Mouse (Mus musculus): Measurements from ENCODE around the gene Dnah12. TPM values are rescaled to one million over a fixed set of nuclear protein-coding genes. Genes with fewer than 3 reads are reported as not detected.

Dnah12 gene
- polyA plus RNA-seq, 1 experiment from 2014 or later, result not detected

DNA sequence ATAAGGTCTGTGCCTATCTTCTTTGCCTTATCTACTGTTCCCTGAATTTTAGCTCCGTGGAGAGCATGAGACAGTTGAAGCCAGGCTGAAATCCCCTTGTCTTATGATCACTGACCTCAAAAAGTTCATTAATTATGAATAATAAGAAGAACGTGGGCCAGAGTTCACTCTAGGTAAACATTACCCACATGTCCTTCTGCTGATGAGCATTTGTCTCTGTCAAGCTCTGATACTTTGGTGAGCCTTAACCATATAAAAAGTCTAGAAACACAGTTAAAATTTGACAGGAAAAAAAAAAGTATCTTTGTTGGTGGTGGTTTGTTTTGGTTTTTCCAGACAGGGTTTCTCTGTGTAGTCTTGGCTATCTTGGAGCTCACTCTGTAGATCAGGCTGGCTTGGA is 161.0 kb downstream of the Dnah12 start:
- Histone ChIP-seq H3K36me3 (no peaks in the 10 kb centered on the region), H3K27ac (no peak overlapping the region), H3K9me3 (replicated peaks) (no peaks in the 10 kb centered on the region), H3K4me1 (no peaks in the 10 kb centered on the region), H3K4me3 (no peak overlapping the region), H3K27me3 (ENCODE audit: low read depth, poor library complexity, severe bottlenecking) (no peaks in the 10 kb centered on the region)
- 79% methylated on average over 2 of the region's 2 CpGs for WGBS
- DNase-seq (ENCODE audit: low spot score), result no peak

DNA sequence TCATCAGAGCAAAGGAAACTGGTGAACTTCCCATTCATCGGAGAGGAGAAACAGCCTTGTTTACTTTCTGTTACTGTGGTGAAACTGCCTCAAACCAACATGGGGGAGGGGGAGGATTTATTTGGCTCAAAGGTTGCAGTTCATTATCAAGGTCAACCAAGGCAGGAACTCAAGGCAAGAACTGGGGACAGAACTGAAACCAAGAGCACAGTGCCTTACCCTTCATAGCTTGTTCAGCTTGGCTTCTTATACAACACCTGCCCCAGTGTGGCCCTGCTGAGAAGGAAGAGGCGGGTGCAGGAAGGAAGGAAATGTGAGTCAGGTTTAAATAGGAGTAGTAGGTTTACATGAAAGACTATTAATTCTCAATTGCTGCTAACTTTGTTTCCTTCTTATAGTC is 165.3 kb downstream of the Dnah12 start:
- Histone ChIP-seq H3K4me3 (no peak overlapping the region), H3K4me1 (no peaks in the 10 kb centered on the region), H3K27me3 (ENCODE audit: low read depth, poor library complexity, severe bottlenecking) (no peaks in the 10 kb centered on the region), H3K36me3 (no peaks in the 10 kb centered on the region), H3K27ac (no peak overlapping the region), H3K9me3 (replicated peaks) (no peaks in the 10 kb centered on the region)
- no peak for DNase-seq (ENCODE audit: low spot score)
- WGBS, result 83% methylated on average over 2 of the region's 2 CpGs

DNA sequence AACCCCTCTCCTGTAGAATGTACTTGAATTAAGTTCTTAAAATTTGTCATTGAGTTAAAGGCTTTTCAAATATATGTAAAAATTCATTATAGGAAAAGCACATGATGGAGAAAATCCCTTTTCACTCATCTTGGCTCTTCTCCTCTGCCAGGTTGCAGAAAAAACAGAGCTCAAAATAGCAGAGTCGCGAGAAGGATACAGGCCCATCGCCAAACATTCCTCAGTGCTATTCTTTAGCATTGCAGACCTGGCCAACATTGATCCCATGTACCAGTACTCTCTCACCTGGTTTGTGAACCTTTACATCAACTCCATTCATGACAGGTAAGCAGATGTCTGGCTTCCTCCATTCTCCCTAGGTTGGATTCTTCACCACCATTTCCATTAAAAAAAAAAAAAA is 165.9 kb downstream of the Dnah12 start:
- no peak overlapping the region for H3K27ac ChIP-seq
- H3K4me1 ChIP-seq, result no peaks in the 10 kb centered on the region
- H3K9me3 ChIP-seq (replicated peaks), result no peaks in the 10 kb centered on the region
- H3K4me3 ChIP-seq, result no peak overlapping the region
- no peaks in the 10 kb centered on the region for H3K27me3 ChIP-seq (ENCODE audit: low read depth, poor library complexity, severe bottlenecking)
- no peak for DNase-seq (ENCODE audit: low spot score)
- H3K36me3 ChIP-seq, result no peaks in the 10 kb centered on the region
- WGBS, result 93% methylated on average over 3 of the region's 3 CpGs

DNA sequence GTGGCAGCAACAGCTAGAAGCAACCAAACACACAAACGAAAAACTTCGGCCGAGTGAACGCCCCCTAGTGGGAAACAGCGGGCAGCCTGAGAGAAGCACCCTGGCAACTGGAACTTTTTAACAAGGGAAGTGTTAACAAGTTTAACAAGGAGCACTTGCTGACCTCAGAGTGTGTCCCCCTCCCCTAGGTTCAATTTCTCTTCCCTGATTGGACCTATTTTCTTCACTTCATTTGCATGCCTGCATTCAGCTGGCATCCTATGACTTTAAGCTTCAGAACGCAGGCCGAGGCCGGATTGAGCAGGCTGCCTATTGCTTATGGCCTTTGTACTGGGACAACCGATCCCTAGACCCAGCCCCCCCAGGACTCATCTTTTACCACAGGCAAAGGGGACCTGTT is 174.3 kb downstream of the Dnah12 start:
- WGBS, result 74% methylated on average over 9 of the region's 9 CpGs
- DNase-seq (ENCODE audit: low spot score), result peak; percentile 43
- Histone ChIP-seq H3K27ac (peak overlapping the region; percentile 8; the same call in 1 of the 2 replicates), H3K9me3 (replicated peaks) (no peaks in the 10 kb centered on the region), H3K4me3 (no peak overlapping the region), H3K4me1 (0 out of 2 replicates have a peak, but pooled peaks cover 3% of the 10 kb centered on the region), H3K27me3 (ENCODE audit: low read depth, poor library complexity, severe bottlenecking) (no peaks in the 10 kb centered on the region), H3K36me3 (no peaks in the 10 kb centered on the region)

DNA sequence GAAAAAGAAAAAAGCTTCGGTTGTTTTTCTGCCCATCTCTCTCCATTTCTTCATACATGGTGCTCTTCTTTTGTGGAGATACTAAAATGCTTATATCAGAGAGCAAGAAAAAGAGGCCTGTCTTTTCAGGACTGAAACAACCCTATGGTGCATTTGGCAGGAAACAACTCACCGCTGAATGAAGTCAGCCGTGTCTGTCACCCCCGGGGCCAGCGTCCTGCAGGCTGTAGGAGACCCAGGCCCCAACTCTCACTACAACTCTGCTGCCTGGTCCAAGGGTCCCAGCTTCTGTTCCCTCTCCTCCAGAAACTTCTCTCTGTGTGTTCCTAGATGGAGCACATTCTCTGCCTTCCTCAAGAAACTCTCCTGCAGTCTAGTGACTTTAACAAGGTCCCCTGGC is 175.2 kb downstream of the Dnah12 start:
- 93% methylated on average over 5 of the region's 5 CpGs for WGBS
- Histone ChIP-seq H3K27me3 (ENCODE audit: low read depth, poor library complexity, severe bottlenecking) (no peaks in the 10 kb centered on the region), H3K9me3 (replicated peaks) (no peaks in the 10 kb centered on the region), H3K27ac (no peak overlapping the region), H3K4me1 (0 out of 2 replicates have a peak, but pooled peaks cover 3% of the 10 kb centered on the region), H3K4me3 (no peak overlapping the region), H3K36me3 (no peaks in the 10 kb centered on the region)
- no peak for DNase-seq (ENCODE audit: low spot score)

DNA sequence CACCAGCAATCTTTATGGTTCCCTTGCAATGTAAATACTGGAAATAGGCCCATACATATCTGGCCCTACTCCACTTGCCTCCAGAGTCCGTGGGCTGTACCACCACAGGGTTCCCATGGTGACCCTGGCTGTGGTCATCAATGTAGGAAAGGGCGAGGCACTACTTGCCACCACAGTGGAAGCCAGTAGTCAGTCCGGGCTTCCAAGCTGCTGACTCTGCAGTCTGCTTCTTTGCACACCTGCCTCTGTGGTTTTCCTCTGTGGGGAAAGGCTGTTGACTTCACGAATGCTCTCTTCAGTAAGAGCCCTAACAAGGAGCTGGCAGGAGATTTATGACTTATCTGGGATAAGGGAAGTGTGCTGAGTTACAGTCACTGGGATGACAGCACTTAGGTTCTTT is 185.7 kb downstream of the Dnah12 start:
- no peaks in the 10 kb centered on the region for H3K36me3 ChIP-seq

DNA sequence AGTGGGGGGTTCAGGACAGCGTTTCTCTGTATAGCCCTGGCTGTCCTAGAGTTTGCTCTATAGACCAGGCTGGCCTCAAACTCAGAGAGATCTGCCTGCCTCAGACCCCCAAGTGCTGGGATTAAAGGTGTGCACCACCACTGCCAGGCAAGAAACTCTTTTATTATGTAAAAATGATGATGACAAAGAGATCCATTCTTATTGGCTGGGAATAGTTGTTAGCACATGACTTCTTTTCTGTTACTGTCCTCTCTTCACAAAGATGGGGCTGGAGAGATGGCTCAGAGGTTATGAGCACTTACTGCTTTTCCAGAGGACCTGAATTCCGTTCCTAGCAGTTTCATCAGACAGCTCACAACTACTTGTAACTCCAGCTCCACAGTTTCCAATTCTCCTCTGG is 186.9 kb downstream of the Dnah12 start:
- DNase-seq (ENCODE audit: low spot score), result no peak
- H3K27me3 ChIP-seq (ENCODE audit: low read depth, poor library complexity, severe bottlenecking), result no peaks in the 10 kb centered on the region
- 81% methylated on average over 2 of the region's 2 CpGs for WGBS

More for the DNA sequence above, 185.7 kb downstream of the Dnah12 start:
- WGBS, result 74% methylated on average over 4 of the region's 4 CpGs
- Histone ChIP-seq H3K27me3 (ENCODE audit: low read depth, poor library complexity, severe bottlenecking) (no peaks in the 10 kb centered on the region), H3K4me1 (no peaks in the 10 kb centered on the region), H3K4me3 (no peak overlapping the region), H3K9me3 (replicated peaks) (no peaks in the 10 kb centered on the region), H3K27ac (no peak overlapping the region)
- DNase-seq (ENCODE audit: low spot score), result no peak

DNA sequence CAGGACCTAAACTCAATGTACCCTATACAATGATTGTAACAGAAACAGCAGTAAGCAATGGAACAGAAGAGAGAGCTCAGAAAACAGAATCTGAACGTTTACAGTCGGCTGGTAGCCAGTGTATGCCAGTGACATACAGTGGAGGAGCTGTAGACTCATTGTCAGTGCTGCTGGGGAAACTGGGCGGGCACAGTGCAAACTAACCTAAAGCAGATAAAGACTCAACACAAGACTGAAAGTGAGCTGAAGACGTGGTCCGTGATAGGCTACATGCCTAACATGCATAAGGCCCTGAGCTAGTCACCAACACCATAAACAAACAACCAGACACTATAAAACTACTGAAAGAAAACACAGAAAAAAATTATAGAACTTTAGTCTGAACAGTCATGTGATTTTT is 188.6 kb downstream of the Dnah12 start:
- Histone ChIP-seq H3K4me3 (no peak overlapping the region), H3K27me3 (ENCODE audit: low read depth, poor library complexity, severe bottlenecking) (no peaks in the 10 kb centered on the region), H3K4me1 (no peaks in the 10 kb centered on the region), H3K27ac (no peak overlapping the region), H3K36me3 (no peaks in the 10 kb centered on the region), H3K9me3 (replicated peaks) (no peaks in the 10 kb centered on the region)
- 86% methylated on average over 5 of the region's 5 CpGs for WGBS
- no peak for DNase-seq (ENCODE audit: low spot score)

More for the DNA sequence above, 186.9 kb downstream of the Dnah12 start:
- H3K4me1 ChIP-seq, result no peaks in the 10 kb centered on the region
- H3K27ac ChIP-seq, result no peak overlapping the region
- no peaks in the 10 kb centered on the region for H3K9me3 ChIP-seq (replicated peaks)
- H3K36me3 ChIP-seq, result no peaks in the 10 kb centered on the region
- H3K4me3 ChIP-seq, result no peak overlapping the region

DNA sequence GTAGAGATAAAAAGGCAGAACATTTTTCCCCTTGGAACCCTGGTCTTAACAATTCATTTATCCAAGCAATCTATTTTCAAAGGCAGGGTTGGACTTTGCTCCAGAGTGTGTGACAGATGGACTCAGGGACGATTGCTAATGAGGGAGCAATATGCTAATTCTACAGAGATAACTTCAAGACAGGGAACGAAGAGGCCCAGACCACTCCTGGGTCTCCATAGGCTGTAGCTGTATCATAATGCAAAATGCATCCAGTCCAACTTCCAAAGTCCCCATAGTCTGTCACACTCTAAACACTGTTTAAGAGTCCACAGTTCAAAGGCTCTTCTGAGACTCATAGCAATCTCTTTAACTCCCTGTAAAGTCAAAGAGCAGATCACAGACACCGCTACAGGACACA is 194.2 kb downstream of the Dnah12 start:
- no peak overlapping the region for H3K4me3 ChIP-seq
- DNase-seq (ENCODE audit: low spot score), result no peak
- H3K27ac ChIP-seq, result no peak overlapping the region
- WGBS, result 86% methylated on average over 3 of the region's 3 CpGs
- H3K36me3 ChIP-seq, result no peaks in the 10 kb centered on the region
- H3K9me3 ChIP-seq (replicated peaks), result no peaks in the 10 kb centered on the region
- no peaks in the 10 kb centered on the region for H3K27me3 ChIP-seq (ENCODE audit: low read depth, poor library complexity, severe bottlenecking)
- no peaks in the 10 kb centered on the region for H3K4me1 ChIP-seq

DNA sequence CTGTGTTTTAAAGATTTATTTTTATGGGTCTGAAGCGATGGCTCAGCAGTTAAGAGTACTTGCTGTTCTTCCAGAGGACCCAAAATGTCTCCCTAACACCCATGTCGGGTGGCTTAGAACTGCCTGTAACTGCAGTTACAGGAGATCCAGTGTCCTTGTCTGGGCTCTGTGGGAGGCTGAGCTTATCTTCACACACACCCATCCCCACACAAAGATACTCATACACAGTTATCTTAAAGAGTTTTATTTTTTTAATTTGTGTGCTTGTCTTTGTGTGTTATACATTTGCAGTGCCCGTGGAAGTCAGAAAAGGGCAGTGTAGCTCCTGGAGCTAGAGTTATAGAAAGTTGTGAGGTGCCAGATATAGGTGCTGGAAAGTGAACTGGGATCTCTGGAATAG is 197.7 kb downstream of the Dnah12 start:
- Histone ChIP-seq H3K4me1 (no peaks in the 10 kb centered on the region), H3K36me3 (no peaks in the 10 kb centered on the region), H3K9me3 (replicated peaks) (no peaks in the 10 kb centered on the region), H3K27me3 (ENCODE audit: low read depth, poor library complexity, severe bottlenecking) (no peaks in the 10 kb centered on the region), H3K4me3 (no peak overlapping the region), H3K27ac (no peak overlapping the region)
- DNase-seq (ENCODE audit: low spot score), result no peak
- WGBS, result 91% methylated on average over 3 of the region's 3 CpGs

DNA sequence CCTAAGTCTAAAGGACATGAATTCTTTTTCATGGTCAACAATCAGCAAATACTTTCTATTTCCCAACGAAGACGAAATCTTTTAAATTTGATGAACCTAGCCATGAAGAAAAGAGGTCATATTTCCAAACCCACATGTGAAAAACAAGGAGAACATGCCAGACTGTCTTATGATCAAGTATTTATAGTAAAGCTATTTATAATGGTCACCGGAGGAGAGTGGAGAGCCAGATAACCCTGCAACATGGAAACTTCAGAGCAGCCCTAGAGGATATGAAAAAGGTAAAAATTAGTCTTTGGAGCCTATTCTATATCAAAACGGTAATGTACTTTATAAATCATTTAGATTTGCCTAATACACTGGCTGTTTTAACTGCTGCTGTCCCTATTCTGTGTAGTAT is 201.3 kb downstream of the Dnah12 start, which contains the start of gene Asb14:
TSS of gene Asb14 (plus strand) at position 166 of the 400 bp plus-strand sequence.
- no peaks in the 10 kb centered on the region for H3K9me3 ChIP-seq (replicated peaks)
- no peaks in the 10 kb centered on the region for H3K27me3 ChIP-seq (ENCODE audit: low read depth, poor library complexity, severe bottlenecking)
- 95% methylated on average over 4 of the region's 4 CpGs for WGBS
- H3K4me1 ChIP-seq, result no peaks in the 10 kb centered on the region
- H3K4me3 ChIP-seq, result no peak within 1 kb of the TSS
- no peak within 1 kb of the TSS for H3K27ac ChIP-seq
- no peak for DNase-seq (ENCODE audit: low spot score)
- no peaks in the 10 kb centered on the region for H3K36me3 ChIP-seq

DNA sequence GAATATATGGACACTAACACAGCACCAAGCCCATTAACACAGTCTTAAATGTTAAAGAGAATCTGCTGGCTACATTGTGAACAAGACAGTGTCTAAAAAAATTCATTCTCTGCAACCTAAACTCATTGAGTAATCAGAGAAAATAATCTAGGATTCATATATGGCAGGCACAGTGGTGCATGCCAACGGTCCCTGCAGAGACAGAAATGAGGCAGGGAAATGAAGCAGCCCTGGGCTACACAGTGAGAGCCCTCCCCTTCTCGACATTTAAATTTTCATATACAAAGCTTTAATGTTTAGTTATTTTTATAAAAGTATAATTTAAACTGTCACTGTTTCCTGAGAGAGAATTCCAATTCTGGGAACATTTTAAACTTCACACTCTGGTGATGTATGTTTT is 206.4 kb downstream of the Dnah12 start:
- 92% methylated on average over 2 of the region's 2 CpGs for WGBS
- no peak for DNase-seq (ENCODE audit: low spot score)
- no peaks in the 10 kb centered on the region for H3K27me3 ChIP-seq (ENCODE audit: low read depth, poor library complexity, severe bottlenecking)
- H3K27ac ChIP-seq, result no peak overlapping the region
- no peaks in the 10 kb centered on the region for H3K9me3 ChIP-seq (replicated peaks)
- no peaks in the 10 kb centered on the region for H3K36me3 ChIP-seq
- H3K4me3 ChIP-seq, result no peak overlapping the region
- no peaks in the 10 kb centered on the region for H3K4me1 ChIP-seq

DNA sequence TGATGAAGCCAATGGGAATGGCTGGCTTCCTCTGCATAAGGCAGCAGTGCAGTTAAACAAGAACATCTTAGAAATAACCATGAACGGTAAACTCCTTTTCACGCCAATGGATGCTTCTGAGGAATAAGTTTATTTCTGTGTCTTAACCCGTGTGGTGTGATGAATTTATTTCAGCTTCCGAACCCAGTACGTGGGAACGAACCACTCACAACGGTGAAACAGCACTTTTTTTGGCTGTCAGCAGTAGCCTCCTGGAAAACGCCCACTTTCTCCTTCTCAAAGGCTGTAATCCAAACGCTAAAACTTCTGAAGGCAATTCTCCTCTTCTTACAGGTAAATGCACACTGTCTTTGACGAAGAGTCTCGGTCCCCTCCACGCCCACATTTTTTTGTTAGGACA is 207.8 kb downstream of the Dnah12 start:
- no peaks in the 10 kb centered on the region for H3K36me3 ChIP-seq
- no peak overlapping the region for H3K4me3 ChIP-seq
- 92% methylated on average over 12 of the region's 12 CpGs for WGBS
- no peak for DNase-seq (ENCODE audit: low spot score)
- no peaks in the 10 kb centered on the region for H3K4me1 ChIP-seq
- no peaks in the 10 kb centered on the region for H3K27me3 ChIP-seq (ENCODE audit: low read depth, poor library complexity, severe bottlenecking)
- no peak overlapping the region for H3K27ac ChIP-seq
- no peaks in the 10 kb centered on the region for H3K9me3 ChIP-seq (replicated peaks)

DNA sequence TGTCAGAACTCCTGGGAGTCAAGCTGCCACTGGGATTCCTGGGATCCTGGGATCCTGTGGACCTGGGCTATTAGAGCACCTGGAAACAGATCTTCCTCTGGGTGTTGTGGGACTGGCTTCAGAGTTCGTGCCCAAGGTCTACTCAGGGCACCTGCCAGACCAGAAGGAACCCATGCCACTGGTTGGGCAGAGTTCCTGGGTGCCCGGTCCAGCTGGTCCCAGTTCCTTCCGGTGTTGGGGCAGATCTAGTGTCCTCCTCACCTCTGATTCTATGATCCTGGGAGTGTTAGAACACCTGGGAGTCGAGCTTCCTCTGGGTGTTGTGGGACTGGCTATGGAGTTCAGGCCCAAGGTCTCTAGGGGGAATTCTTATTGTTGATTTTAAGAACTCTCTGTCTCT is 214.3 kb downstream of the Dnah12 start:
- Histone ChIP-seq H3K27me3 (ENCODE audit: low read depth, poor library complexity, severe bottlenecking) (no peaks in the 10 kb centered on the region), H3K36me3 (no peaks in the 10 kb centered on the region), H3K9me3 (replicated peaks) (no peaks in the 10 kb centered on the region), H3K27ac (no peak overlapping the region), H3K4me1 (no peaks in the 10 kb centered on the region), H3K4me3 (no peak overlapping the region)
- DNase-seq (ENCODE audit: low spot score), result no peak
- 94% methylated on average over 4 of the region's 4 CpGs for WGBS

Measured in limb, embryonic 10.5 days (tissue).